Mouse (Mus musculus) heart, embryonic 15.5 days (tissue): ENCODE results near the gene Hivep3. TPM values are rescaled to one million over a fixed set of nuclear protein-coding genes. Genes with fewer than 3 reads are reported as not detected.

Experiments
- ATAC-seq: fragments of 200-750 bp; cut with Nextera tagmentation; replicated peaks from 2 replicates; pipeline ENCODE4 v1.8.0; 2017; ENCODE audit warnings: low read depth, moderate TSS enrichment; ENCODE audit not compliant: insufficient number of reproducible peaks, insufficient read depth, low FRiP score
- H3K27ac ChIP-seq: fragments of 300-500 bp; sonication (generic); 2 replicates; pipeline ENCODE4 v1.5.1; 2015; ENCODE audit warnings: mild to moderate bottlenecking, inconsistent platforms
- H3K27me3 ChIP-seq: fragments of 300-500 bp; sonication (generic); 2 replicates; pipeline ENCODE4 v1.6.1; 2015; ENCODE audit warnings: inconsistent platforms
- H3K36me3 ChIP-seq: fragments of 300-500 bp; sonication (generic); 2 replicates; pipeline ENCODE4 v1.6.1; 2015; ENCODE audit warnings: mild to moderate bottlenecking, inconsistent platforms
- H3K4me1 ChIP-seq: fragments of 300-500 bp; sonication (generic); replicated peaks from 2 replicates; pipeline ENCODE4 v1.6.1; 2015; ENCODE audit warnings: inconsistent platforms
- H3K4me2 ChIP-seq: fragments of 300-500 bp; sonication (generic); 2 replicates; pipeline ENCODE4 v1.6.1; 2015; ENCODE audit warnings: inconsistent platforms, mild to moderate bottlenecking, moderate library complexity
- H3K4me3 ChIP-seq: fragments of 300-500 bp; sonication (generic); 2 replicates; pipeline ENCODE4 v1.5.1; 2015; ENCODE audit warnings: mild to moderate bottlenecking, inconsistent platforms
- H3K9ac ChIP-seq: fragments of 300-500 bp; sonication (generic); 2 replicates; pipeline ENCODE4 v1.6.1; 2015; ENCODE audit warnings: mild to moderate bottlenecking, inconsistent platforms
- H3K9me3 ChIP-seq: fragments of 300-500 bp; sonication (generic); replicated peaks from 2 replicates; pipeline ENCODE4 v1.6.1; 2016; ENCODE audit warnings: inconsistent platforms
- WGBS: fragments of 180-500 bp; shearing (Covaris S2); methylation state at CpG from one replicate; pipeline ENCODE4 v1.1.7; 2015; ENCODE audit warnings: mixed read lengths; 5-methylcytosine and 5-hydroxymethylcytosine counted together
- polyA plus RNA-seq: library from polyadenylated mRNA; unstranded; fragments of >200 nt; fragmentation: Nextera tagmentation; extraction: Ambion mirVana; gene quantifications from 2 replicates; pipeline ENCODE4 v1.2.1, GENCODE M21; 2015

The Hivep3 gene
- polyA plus RNA-seq, 1 experiment from 2014 or later = 6.7 TPM

- no peaks in the 10 kb centered on the region for H3K9me3 ChIP-seq
- no peak overlapping the region for H3K9ac ChIP-seq
- WGBS = 76% methylated on average over 2 of the region's 2 CpGs
- no peak overlapping the region for H3K27ac ChIP-seq
- H3K4me1 ChIP-seq = 0 out of 2 replicates have a peak, but pooled peaks cover under 1% of the 10 kb centered on the region
- no peak for ATAC-seq
- H3K4me3 ChIP-seq = no peak overlapping the region
- H3K4me2 ChIP-seq = no peak overlapping the region
- peaks cover 10% of the 10 kb centered on the region; the same call in 1 of the 2 replicates for H3K27me3 ChIP-seq
- no peaks in the 10 kb centered on the region for H3K36me3 ChIP-seq
These were observed 5.7 kb upstream of the Hivep3 start for GRCm38 (mm10) chr4:119727871-119728270.

GRCm38 (mm10) chr4:119733942-119734341 lies 358 bp downstream of the Hivep3 start:
- ATAC-seq = peak; percentile 11; the same call in 1 of the 2 replicates
- H3K4me2 ChIP-seq = peak overlapping the region; percentile 99
- peaks cover 9% of the 10 kb centered on the region for H3K27me3 ChIP-seq
- peaks cover 13% of the 10 kb centered on the region for H3K4me1 ChIP-seq
- peak overlapping the region; percentile 77 for H3K9ac ChIP-seq
- under 1% methylated on average over 44 of the region's 44 CpGs for WGBS
- H3K4me3 ChIP-seq = peak overlapping the region; percentile 88
- H3K27ac ChIP-seq = no peak overlapping the region
- H3K9me3 ChIP-seq = no peaks in the 10 kb centered on the region
- no peaks in the 10 kb centered on the region for H3K36me3 ChIP-seq

- peaks cover 9% of the 10 kb centered on the region for H3K27me3 ChIP-seq
- H3K36me3 ChIP-seq = no peaks in the 10 kb centered on the region
- peaks cover 13% of the 10 kb centered on the region for H3K4me1 ChIP-seq
- WGBS = 27% methylated on average over 4 of the region's 4 CpGs
- peak overlapping the region; percentile 88 for H3K4me3 ChIP-seq
- H3K9ac ChIP-seq = peak overlapping the region; percentile 77
- no peak for ATAC-seq
- no peaks in the 10 kb centered on the region for H3K9me3 ChIP-seq
- peak overlapping the region; percentile 99 for H3K4me2 ChIP-seq
- H3K27ac ChIP-seq = no peak overlapping the region
These were observed 768 bp downstream of the Hivep3 start for GRCm38 (mm10) chr4:119734352-119734751.

GRCm38 (mm10) chr4:119738641-119739040 lies 5.1 kb downstream of the Hivep3 start:
- no peak overlapping the region for H3K4me2 ChIP-seq
- H3K27ac ChIP-seq = no peak overlapping the region
- H3K4me1 ChIP-seq = peaks cover 9% of the 10 kb centered on the region
- H3K9me3 ChIP-seq = no peaks in the 10 kb centered on the region
- no peak overlapping the region for H3K4me3 ChIP-seq
- no peak overlapping the region for H3K9ac ChIP-seq
- no peak for ATAC-seq
- peaks cover 9% of the 10 kb centered on the region for H3K27me3 ChIP-seq
- 22% methylated on average over 4 of the region's 4 CpGs for WGBS
- no peaks in the 10 kb centered on the region for H3K36me3 ChIP-seq

GRCm38 (mm10) chr4:119739301-119740062 lies 5.9 kb downstream of the Hivep3 start:
- no peak overlapping the region for H3K9ac ChIP-seq

GRCm38 (mm10) chr4:119748341-119748740 lies 14.8 kb downstream of the Hivep3 start:
- no peak overlapping the region for H3K27ac ChIP-seq
- no peaks in the 10 kb centered on the region for H3K27me3 ChIP-seq
- H3K36me3 ChIP-seq = no peaks in the 10 kb centered on the region
- WGBS = 78% methylated on average over 2 of the region's 2 CpGs
- H3K4me3 ChIP-seq = no peak overlapping the region
- H3K4me2 ChIP-seq = no peak overlapping the region
- peaks cover 10% of the 10 kb centered on the region for H3K4me1 ChIP-seq
- H3K9me3 ChIP-seq = no peaks in the 10 kb centered on the region
- ATAC-seq = no peak
- H3K9ac ChIP-seq = no peak overlapping the region

More at GRCm38 (mm10) chr4:119739301-119740062, 5.9 kb downstream of the Hivep3 start:
- WGBS = 35% methylated on average over 9 of the region's 9 CpGs
- no peak overlapping the region for H3K4me2 ChIP-seq
- H3K36me3 ChIP-seq = no peaks in the 10 kb centered on the region
- H3K9me3 ChIP-seq = no peaks in the 10 kb centered on the region
- peaks cover 1% of the 10 kb centered on the region; the same call in 1 of the 2 replicates for H3K4me1 ChIP-seq
- no peak for ATAC-seq
- no peak overlapping the region for H3K27ac ChIP-seq
- no peak overlapping the region for H3K4me3 ChIP-seq
- H3K27me3 ChIP-seq = peaks cover 7% of the 10 kb centered on the region

- Histone ChIP-seq H3K4me1 (peaks cover 10% of the 10 kb centered on the region), H3K4me2 (no peak overlapping the region), H3K36me3 (no peaks in the 10 kb centered on the region), H3K27me3 (no peaks in the 10 kb centered on the region), H3K9ac (no peak overlapping the region), H3K9me3 (no peaks in the 10 kb centered on the region), H3K4me3 (no peak overlapping the region), H3K27ac (no peak overlapping the region)
- ATAC-seq = no peak
- WGBS = 55% methylated on average over 4 of the region's 4 CpGs
These were observed 16.6 kb downstream of the Hivep3 start for GRCm38 (mm10) chr4:119750157-119750556.

- Histone ChIP-seq H3K9ac (no peak overlapping the region), H3K4me1 (peaks cover 10% of the 10 kb centered on the region), H3K27me3 (no peaks in the 10 kb centered on the region), H3K4me2 (no peak overlapping the region), H3K9me3 (no peaks in the 10 kb centered on the region), H3K27ac (peak overlapping the region; percentile 37; the same call in 1 of the 2 replicates), H3K36me3 (no peaks in the 10 kb centered on the region), H3K4me3 (no peak overlapping the region)
- ATAC-seq = no peak
- 69% methylated on average over 6 of the region's 6 CpGs for WGBS
These were observed 17.2 kb downstream of the Hivep3 start for GRCm38 (mm10) chr4:119750681-119751211.

GRCm38 (mm10) chr4:119751408-119752006 lies 17.9 kb downstream of the Hivep3 start:
- no peak overlapping the region for H3K4me2 ChIP-seq
- no peaks in the 10 kb centered on the region for H3K27me3 ChIP-seq
- peaks cover 10% of the 10 kb centered on the region for H3K4me1 ChIP-seq
- H3K27ac ChIP-seq = peak overlapping the region; percentile 37
- H3K9ac ChIP-seq = no peak overlapping the region
- peak; percentile 53; the same call in 1 of the 2 replicates for ATAC-seq
- no peaks in the 10 kb centered on the region for H3K9me3 ChIP-seq
- H3K36me3 ChIP-seq = no peaks in the 10 kb centered on the region
- no peak overlapping the region for H3K4me3 ChIP-seq
- 45% methylated on average over 2 of the region's 2 CpGs for WGBS

GRCm38 (mm10) chr4:119759574-119760233 lies 26.1 kb downstream of the Hivep3 start:
- no peaks in the 10 kb centered on the region for H3K9me3 ChIP-seq
- H3K27me3 ChIP-seq = no peaks in the 10 kb centered on the region
- no peak for ATAC-seq
- H3K4me1 ChIP-seq = no peaks in the 10 kb centered on the region
- H3K4me3 ChIP-seq = no peak overlapping the region
- H3K9ac ChIP-seq = no peak overlapping the region
- 63% methylated on average over 4 of the region's 4 CpGs for WGBS
- no peaks in the 10 kb centered on the region for H3K36me3 ChIP-seq
- no peak overlapping the region for H3K27ac ChIP-seq
- H3K4me2 ChIP-seq = no peak overlapping the region

- WGBS = 75% methylated on average over 7 of the region's 7 CpGs
- H3K27ac ChIP-seq = no peak overlapping the region
- ATAC-seq = no peak
- H3K4me3 ChIP-seq = no peak overlapping the region
- H3K27me3 ChIP-seq = no peaks in the 10 kb centered on the region
- no peaks in the 10 kb centered on the region for H3K36me3 ChIP-seq
- H3K9me3 ChIP-seq = no peaks in the 10 kb centered on the region
- H3K4me1 ChIP-seq = no peaks in the 10 kb centered on the region
- H3K4me2 ChIP-seq = no peak overlapping the region
- H3K9ac ChIP-seq = no peak overlapping the region
These were observed 27.2 kb downstream of the Hivep3 start for GRCm38 (mm10) chr4:119760820-119761219.
